Mouse (Mus musculus): Measurements from ENCODE around the gene Rbm47.

GRCm38 (mm10) chr5:66075032-66075488, 97.9 kb downstream of the Rbm47 start:
- TF ChIP-seq POLR2A (IDR thresholded peaks at IDR 0.05; ENCODE audit: low read depth, low read length) (no peak), CTCF (conservative IDR thresholded peaks at IDR 0.05; ENCODE audit: insufficient read depth, insufficient read length, low read depth, low read length) (no peak)

All from kidney, adult 2 months (tissue).